Mouse (Mus musculus) lung, adult 18-20 months (tissue): ENCODE data around the gene Fam131b.

Experiments
- DNase-seq, 2 experiments: peaks; one replicate each; pipeline ENCODE4 v3.0.0; 2022; ENCODE audit warnings: mixed read lengths in 2 of 2

Fam131b gene

DNA sequence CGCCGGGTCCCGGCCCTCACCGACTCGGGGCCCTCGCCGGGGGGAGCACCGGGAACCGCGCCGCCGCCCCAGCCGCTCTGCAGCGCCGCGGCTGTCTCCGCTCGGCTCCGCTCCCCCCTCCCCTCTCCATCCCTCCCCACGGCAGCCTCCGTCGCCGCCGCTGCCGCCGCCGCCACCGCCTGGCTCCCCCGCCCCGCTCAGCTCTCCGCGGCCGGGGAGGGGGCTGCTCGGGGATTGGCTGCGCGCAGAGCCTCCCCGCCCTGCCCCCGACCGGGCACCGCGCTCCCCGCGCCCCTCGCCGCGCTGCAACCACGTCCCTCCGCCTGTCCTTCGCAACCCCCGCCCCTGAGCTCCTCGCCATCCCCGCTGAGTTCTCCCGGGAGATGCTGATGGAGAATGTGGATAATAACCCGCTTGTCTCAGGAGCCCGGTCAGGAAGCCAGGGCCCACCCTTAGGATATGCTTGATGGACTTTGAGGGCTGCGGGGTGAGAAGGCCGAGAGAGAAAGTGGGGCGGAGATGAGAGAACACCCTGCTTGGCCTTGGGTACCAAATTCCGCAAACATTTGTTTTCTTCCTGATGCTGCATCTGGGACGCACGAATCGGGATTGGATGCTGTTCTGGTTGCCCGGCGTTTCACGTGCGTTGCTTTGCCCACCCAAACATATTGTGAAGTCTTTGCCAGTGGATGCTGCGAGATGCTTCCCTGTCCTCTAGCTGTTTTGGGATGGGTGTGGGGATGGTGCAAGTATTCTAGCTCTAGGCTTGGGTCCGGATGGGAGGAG, at the start of gene Fam131b:
TSS of gene Fam131b (minus strand) at position 162 of the 786 bp plus-strand sequence.
- DNase-seq = peak; percentile 10 to 14

DNA sequence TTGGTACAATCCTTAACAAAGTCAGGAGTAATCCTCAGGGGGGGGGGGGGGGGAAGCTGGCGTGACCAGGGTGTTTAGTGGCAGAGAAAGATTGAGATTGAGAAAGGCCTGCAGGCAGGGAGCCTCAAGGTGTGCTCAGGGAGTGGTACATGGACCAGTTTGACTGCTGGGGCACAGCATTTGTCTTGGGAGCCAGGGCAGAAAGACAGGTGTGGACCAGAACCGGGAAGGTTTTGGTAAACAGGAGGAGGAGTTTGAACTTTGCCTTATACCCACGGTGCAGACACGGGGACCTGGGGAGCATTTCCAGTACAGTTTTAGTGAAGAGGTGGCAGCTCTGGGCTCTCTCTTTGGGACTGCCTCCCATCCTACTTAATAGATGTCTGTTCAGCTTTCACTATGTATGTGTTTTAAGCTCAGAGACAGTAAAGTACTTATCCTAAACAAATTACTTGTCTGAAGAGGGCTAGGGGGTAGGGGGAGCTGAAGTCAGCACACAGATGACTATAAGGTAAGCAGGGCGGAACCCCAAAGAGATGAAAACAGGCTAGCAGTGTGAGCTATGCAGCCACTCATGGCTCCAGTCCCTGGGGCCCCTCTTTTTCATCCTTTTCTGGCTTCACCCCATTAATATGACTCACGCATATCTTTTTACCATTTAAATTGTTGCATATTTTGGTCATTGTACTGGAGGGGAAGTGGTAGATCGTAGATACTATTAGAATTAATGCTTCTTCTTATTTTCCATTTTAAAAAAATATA, 49.4 kb upstream of the Fam131b start:
- DNase-seq = no peak

DNA sequence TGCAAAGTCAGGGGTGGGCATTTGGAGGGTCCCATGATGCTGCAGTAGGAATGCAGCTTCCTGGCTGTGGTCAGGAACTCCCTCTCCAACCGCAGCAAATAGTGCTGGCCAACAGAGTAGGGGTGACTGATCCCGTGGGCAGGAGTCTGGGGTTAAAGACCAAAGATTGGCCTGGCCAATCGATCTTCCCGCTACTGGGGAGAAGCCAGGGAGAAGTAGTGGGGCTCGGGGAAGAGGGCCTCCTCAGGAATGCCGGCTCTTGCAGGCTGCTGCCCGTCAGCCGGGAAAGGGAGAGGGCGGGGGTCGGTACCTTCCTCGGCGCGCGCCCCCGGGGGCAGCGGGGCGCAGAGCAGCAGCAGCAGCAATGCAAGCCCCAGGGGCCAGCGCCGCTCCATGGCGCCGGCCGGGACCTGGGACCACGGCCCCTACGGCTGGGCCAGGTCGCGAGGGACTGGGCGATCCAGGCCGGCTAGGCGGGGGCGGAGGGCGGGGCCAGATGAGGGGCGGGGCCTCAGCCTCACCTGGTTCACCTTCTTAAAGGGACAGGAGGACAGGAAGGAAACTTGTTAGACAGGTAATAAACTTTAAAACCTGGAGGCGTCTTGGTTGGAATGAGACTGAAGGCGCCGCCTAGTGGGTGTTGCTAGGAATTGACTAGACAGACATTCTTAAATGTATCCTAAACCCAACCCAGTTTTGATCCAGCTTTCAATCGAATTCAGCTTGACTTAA, 48.5 kb upstream of the Fam131b start, which contains the start of gene Epha1:
TSS of gene Epha1 (minus strand) at position 453 of the 732 bp plus-strand sequence.
- peak; percentile 82 to 85 for DNase-seq

DNA sequence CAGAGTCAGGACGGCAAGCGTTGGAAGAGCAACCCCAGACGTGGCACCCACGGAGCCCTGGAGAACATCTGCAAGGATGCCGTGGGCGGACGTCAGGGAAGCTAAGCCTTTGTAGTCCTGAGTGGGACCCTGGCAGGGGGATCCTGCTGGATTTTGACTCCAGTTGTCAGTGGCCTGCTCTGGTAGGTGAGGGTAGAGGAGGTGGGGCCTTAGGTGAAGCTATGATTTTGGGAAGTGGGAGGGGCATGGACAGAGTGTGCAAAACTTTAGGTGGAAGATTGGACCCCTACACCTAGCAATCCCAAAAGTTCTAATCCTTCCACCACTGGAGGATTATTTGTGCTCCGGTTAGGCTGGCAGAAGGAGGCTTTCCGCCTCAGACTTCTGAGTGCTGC, 48.0 kb upstream of the Fam131b start:
- DNase-seq = no peak

DNA sequence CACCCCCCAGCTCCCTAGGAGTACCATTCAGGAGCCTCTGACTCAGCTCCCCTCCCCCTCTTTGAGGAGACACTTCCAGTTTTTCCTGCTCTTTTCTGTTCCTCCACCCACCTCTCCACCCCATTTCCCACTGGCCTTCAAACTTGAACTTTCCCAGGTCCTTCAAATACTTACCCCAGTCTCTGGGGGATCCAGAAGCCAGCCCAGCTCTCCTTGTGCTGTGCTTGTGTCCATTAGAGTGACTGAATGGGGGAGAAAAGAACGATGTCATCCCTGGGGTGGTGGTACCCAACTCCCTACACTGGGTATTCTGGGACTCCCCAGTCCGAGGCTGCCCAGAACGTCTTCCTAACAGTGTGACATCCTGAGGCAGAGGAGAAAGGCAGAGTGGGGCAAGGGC, 47.6 kb upstream of the Fam131b start:
- no peak for DNase-seq

DNA sequence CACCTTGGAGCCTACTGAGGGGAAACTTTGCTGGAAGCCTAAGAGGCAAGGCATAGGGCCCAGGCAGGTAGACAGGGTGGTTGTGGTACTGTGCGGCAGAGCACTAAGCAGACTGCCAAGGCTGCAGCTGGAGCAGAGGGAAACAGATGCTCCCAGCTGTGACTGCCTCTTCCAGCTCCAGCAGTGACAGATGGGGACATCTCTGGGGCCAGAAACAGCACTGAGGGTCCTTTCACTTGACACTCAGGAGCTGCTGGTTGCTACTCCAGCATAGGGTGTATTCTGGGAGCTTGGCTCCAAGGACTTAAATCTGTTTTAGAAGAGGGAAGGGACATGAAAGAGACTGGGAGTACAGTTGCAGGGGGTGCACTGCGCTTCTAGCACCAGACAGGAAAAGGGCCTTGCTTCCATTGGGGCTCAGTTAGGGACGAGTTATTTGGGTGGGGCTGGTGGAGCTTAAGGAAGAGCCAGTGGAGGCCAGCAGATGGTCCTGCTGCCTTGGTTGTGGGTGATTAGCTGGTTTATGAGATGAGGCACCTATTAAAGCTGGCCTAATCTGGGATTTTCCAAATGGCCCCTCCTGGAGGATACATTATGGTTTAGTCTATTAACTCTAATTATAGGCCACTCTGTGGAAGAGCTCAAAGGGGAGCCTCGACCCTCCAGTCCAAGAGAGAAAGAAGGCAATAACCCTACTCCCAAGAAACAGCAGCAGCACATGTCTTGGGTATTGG, 46.4 kb upstream of the Fam131b start:
- no peak for DNase-seq

DNA sequence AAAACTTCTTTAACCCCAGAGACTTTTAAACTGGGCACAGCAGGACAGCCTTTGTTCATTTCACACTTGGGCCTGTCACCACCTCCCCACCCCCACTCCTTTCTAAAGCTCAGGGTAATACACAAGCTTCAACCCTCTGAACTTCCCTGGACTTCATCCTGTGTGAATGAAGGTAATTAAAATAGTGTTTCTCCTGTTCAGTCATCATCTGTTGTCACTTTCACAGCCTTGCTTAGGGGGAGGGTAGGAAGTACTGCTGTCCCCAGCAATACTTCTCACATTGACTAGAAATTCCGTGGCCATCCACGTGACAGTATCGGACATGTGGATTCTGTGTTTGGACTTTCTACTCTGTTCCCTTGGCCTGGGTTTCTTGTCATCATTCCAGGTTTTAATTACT, 45.4 kb upstream of the Fam131b start:
- no peak for DNase-seq

DNA sequence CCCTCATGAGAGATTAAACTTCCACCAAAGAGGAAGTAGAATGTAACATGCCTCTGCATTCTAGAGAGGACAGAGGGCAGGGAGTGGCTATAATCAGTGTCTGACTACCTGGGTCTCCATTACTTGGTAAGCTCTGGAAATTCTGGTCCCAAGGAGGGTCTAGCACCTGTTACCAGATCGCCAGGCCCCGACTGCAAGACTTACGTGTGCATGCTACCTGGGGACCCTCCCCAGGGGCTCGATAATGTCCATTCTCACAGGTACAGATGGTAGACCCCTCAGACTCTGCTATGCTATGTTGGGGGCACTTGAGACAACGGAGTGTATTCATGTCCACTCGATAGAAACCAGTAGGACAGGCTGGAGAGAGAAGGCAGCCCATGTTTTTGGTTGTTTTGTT, 40.8 kb upstream of the Fam131b start:
- DNase-seq = no peak

DNA sequence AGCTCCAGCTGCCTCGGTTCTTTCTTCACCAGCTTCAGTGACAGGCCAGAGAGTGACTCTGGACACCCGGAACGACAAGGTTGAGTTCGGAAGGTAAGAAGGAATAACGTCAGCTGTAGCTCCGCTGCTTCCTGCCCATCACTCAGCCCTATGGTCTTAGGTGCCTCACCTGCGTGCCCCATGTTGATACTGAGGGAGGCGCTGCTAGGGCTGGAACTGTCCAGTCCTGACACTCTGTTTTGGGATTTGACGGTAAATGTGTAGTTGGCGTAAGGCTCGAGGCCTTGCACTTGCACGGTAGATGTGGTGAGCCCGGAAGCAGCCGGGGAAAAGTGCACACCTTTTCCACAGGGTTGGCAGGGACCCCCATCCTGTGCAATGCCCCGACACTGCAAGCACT, 40.2 kb upstream of the Fam131b start:
- no peak for DNase-seq

DNA sequence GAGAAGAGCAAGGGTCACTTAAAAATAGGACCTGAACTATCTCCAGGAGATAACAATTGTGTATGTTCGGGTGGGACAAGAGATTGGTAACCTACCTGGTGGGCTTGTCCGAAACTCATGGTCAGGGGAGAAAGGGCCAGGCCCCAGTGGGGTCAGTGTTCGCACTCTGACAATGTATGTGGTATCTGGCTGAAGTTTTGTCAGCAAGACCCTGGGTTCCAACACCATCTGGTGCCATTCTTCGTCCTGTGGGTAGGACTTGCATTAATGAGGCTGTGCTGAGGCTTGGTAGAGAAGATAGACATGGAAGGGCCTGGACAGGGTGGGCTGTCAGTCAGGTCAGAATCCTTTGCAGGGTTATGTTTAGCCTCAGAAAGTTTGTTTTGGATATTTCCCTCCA, 39.6 kb upstream of the Fam131b start:
- DNase-seq = no peak

DNA sequence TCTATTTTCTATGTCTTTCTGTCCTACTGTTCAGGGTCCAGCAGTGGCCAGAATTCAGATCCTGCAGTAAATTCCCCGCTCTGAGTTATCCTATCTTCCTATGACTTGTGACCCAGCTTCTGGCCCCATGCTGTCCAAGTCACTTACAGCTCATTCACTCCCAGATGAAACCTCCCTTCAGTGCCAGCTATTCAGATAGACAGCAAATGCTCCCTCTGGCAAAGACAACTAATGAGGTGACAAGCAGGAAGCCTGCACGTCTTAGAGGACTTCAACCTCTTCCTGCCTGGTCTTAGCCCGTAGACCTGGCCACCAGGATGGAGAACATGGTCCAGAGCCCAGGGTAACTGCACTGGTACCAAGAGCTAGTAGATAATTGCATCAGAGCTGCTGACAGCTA, 38.5 kb upstream of the Fam131b start:
- no peak for DNase-seq

DNA sequence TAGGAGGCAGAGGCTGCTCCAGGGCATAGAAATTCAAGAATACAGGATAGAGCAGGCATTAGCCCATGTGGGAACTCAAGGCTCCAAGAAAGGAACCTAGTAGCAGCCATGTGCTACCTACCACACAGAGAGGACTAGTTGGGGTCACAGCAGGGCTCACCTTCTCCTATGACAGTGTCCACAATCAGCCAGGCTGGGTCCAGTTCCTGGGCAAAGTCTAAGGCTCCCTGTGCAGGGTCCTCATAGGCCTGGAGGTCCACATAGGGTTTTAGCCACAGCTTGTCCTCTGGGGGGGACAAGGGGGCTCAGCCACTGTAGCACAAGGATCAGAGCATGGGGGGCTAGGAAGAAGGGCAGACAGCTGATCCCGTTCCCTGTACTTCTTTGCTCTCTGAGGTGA, 38.1 kb upstream of the Fam131b start:
- no peak for DNase-seq

DNA sequence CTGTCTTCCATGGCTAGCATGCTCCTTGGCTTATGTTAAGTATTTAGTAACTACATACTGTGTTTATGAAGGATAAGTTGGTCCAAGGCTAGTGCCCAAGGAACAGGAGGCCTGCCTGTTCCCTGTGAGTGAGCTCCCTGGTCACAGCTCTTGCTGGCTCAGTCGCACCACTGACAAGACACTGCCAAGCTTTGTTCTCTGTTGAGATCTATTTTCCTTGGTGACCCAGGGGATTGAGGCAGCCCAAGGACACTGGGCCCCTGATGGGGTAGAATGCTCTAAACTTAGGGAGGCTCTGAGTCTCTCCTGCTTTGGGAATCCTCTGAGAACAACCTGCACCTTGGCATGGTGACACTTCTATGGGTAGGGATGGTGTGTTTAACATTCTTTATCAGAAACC, 37.6 kb upstream of the Fam131b start:
- DNase-seq = no peak

DNA sequence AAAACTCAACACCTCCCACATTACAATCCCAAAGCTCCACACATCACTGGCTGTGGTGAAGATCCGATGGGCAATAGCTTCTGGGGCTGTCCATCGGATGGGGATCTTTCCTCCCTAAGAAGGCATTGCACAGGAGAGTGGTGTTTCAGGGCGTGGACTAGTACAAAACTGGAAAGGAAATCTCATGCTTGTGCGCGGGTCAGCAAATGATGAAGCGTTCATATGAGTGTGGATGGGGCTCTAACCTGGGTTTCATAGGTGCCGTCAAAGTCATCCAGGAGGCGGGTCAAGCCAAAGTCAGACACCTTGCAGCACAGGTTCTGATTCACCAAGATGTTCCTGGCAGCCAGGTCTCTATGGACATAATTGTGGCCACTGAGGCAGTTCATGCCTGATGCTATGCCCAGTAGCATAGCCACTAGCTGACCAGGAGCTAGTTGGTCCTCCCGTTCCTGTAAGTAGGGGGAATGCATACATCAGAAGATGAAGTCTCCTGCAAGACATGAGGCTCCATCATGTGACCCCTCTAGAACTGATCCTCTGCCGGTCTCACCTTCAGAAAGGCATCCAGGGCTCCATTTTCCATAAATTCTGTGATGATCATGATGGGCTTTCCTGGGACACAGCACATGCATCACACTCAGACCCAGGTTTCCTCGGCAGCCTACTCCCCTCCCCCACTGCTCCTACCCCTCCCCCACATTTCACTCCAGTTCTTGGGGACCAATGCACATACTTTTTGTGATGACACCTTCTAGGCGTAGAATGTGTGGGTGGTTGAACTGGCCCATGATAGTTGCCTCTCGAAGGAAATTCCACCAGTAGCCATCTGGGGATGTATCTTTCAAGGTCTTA, 36.8 kb upstream of the Fam131b start:
- no peak for DNase-seq

DNA sequence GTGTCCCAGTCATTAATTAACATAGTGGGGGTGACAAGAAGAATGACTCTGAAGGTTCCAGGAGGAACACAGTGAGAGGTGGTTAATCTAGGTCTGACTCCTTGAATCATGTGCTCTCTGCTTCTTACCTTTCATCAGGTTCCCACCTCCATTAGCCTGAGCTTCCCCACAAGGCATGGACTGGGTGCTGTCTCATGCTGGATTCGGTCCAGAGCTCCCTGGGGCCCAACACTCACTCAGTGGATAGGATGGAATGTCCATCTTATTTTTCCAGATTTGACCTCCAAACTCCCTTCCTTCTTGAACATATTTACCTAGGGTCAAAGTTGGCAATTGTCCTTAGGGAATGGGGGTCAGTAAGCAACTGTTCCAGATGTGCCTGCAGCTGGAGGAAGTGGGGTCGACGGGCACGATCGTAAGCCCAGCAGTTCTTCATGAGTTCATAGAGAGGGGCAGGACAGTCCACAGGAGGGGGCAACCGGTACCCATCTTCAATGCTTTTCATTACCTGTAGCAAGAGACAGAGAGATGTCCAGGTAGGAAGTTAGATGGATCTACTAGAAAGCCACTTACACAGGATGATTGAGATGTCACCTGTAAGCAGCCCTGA, 35.9 kb upstream of the Fam131b start:
- DNase-seq = no peak

DNA sequence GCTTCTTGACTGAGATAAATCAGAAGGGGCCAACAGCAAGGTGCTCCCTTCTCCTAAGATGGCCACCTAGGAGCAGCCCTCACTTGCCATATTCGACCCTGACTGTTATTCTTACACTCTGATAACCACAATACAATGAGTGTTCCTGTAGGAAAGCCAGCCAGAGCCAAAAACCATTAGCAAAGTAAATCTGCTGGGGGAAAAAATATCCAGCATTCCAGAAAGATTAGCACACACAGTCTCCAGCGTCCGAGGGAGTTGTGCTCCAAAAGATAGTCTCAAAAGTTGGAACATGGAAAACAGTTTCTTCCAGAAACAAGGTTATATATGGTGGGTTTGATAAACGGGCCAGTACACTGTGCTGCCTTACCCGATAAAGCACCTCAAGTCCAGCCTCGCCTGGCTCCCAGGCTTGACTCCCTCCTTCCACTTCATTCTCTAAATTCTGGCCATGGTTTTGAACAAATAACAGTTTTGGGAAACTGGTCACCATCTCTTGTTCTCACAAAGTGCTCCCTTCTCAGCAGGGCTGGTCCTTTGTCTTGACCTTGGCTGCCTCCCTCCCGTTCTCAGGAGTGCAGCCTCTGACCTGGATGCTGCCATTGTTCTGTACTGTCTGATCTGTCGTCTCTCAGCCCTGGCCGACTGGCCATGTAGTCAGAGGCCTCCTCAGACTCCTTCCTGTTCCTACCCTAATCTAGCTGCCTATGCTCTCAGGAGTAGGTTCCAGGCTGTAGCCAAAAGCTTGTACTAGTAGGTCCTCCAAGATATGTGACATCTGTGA, 35.1 kb upstream of the Fam131b start:
- no peak for DNase-seq

DNA sequence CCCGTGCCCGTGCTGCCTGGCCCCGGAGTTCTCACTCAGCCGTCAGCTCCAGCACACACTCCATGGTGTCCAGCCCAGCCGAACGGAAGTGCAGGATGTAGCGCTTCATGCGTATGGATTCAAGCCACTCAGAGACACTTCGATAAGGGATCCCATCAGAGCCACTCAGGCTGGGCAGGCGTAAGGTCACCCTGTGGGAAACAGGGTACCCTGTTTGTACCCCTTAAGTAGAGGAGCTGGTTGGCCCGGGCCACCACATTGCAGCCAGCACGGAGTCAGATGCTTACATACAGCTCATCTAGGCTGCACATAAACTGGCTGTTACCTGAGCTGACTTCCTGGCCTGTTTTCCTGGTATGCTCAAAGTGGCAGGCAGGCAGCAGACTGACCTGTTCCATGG, 34.5 kb upstream of the Fam131b start:
- DNase-seq = no peak

DNA sequence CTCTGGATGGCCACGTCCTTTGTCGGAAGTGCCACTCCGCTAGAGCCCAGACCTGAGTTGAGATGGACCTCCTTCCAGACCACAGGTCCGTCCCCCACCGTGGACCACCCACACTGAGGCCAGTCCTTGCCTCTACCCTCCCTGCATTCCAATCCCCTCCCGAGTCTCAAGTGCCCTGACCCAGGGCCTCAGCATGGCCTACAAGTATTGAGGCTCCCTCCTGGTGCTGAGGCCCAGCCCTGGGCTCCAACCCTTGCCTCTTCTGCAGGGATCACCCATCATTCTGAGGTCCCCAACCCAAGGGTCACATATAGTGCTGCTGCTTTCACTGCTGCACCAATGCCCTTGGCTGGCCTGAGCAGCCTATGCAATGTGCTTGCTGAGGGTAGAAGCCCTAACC, 33.5 kb upstream of the Fam131b start:
- no peak for DNase-seq

DNA sequence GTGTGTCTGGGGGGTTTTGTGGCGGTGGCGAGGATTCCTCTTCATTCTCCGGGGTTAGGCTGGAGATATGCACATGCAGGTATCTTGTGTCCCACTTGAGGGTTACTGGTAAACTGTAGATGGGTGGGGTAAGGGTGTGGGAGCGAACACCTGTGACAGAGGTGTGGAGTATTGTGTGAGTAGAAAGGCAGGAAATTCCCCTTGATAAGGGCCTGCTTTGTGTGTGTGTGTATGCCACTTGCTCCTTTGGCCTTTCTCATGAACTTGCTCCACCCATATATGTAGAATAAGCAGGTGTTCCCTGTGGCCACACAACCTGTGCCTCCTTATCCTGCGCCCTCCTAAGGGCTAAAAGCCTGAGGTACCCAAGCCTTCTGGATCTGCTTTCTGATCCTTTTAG, 32.5 kb upstream of the Fam131b start:
- DNase-seq = no peak

DNA sequence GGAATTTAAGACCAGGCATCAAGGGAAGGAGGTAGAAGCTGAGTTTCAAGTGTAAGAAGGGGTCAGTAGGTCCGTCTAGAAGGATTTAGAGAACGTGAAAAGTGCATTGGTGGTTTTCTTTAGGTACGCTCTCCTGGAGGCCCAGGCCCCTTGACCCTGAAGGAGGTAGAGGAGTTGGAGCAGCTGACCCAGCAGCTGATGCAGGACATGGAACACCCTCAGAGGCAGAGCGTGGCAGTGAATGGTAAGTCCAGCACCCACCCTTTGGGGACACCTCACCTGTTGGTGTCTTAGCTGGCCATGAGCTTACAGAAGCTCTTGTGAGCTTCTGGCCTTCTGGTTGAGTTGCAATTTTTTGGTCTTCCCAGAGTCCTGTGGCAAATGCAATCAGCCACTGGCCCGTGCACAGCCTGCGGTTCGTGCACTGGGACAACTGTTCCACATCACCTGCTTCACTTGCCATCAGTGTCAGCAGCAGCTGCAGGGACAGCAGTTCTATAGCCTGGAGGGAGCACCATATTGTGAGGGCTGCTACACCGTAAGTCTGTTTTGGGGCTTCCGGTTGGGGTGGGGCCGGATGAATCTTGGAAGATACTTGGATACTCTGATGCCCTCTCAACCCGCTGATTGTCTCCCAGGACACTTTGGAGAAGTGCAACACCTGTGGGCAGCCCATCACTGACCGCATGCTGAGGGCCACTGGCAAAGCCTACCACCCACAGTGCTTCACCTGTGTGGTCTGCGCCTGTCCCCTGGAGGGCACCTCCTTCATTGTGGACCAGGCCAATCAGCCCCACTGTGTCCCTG, 31.6 kb upstream of the Fam131b start:
- no peak for DNase-seq
